Mouse (Mus musculus): ENCODE results near the gene Pex11b. TPM values are rescaled to one million over a fixed set of nuclear protein-coding genes. Genes with fewer than 3 reads are reported as not detected.
"Not testable (repeated sequence)": the region's sequence is repeated elsewhere in the genome, so short reads cannot be mapped to it uniquely, and the experiment has no call there.

Pex11b gene
- polyA plus RNA-seq, 1 experiment from 2014 or later: 56.8 TPM

DNA sequence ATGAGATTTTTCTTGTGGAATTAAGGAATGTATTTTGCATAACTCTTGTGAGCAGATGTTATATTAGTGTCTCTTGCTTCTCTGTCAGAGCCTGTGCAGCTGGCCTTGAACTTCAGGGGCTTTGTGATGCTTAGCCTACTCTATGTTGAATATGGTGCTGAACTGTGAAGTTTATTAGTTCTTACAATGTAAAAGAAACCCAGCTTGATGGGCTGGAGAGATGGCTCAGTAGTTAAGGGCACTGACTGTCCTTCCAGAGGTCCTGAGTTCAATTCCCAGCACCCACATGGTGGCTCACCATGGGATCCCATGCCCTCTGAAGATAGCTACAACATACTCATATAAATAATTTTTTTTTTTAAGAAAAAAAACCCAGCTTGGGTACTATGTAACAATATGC, 3.1 kb upstream of the Pex11b start:
- Histone ChIP-seq H3K27me3 (no peaks in the 10 kb centered on the region), H3K9ac (no peak overlapping the region), H3K9me3 (replicated peaks) (no peaks in the 10 kb centered on the region), H3K36me3 (peaks cover 34% of the 10 kb centered on the region), H3K27ac (no peak overlapping the region), H3K4me1 (peaks cover 43% of the 10 kb centered on the region), H3K4me2 (no peak overlapping the region), H3K4me3 (replicated peaks) (no peak overlapping the region)
- no peak for ATAC-seq (replicated peaks; ENCODE audit: low FRiP score)

DNA sequence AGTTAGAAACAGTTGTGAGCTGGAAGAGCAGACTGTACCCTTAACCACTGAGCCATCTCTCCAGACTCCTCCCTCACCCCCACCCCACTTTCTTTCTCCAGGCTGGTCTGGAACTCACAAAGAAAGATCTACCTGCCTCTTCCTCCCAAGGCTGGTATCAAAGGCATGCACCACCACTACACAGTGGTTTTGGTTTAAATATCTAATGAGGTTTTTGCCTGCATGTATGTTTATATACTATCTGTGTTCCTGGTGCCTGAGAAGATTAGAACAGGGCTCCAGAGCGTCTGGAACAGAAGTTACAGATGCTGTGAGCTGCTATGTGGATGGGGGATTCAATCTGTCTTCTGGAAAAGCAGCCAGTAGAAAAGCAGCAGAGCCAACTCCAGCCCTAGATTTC, 1.2 kb upstream of the Pex11b start:
- no peak for ATAC-seq (replicated peaks; ENCODE audit: low FRiP score)
- Histone ChIP-seq H3K27ac (no peak overlapping the region), H3K4me3 (replicated peaks) (no peak overlapping the region), H3K4me2 (no peak overlapping the region), H3K4me1 (peaks cover 37% of the 10 kb centered on the region), H3K9me3 (replicated peaks) (no peaks in the 10 kb centered on the region), H3K27me3 (no peaks in the 10 kb centered on the region), H3K9ac (no peak overlapping the region; the same call in 1 of the 2 replicates), H3K36me3 (peaks cover 48% of the 10 kb centered on the region)
- WGBS: 69% methylated on average over 1 of the region's 1 CpGs

DNA sequence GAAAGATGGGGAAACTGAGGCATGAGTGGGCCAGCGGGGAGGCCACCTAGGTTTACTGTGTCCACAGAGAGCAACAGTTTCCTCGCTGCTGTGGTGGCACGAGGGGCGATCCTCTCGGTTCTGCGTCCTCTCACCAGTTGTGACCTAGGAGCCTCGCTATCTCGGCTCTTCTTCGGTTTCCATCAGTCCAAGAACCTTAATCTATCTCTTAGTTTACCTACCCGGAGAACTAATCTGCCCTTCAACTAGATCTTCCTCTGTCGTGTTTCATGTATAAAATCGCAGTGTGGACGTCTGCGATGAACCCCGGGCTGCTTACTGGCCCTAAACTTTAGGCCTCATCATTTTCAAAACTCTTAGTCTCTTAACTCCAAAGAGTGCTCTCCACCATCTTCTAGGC, 730 bp downstream of the Pex11b start:
- Histone ChIP-seq H3K27ac (peak overlapping the region; percentile 95), H3K4me2 (peak overlapping the region; percentile 81), H3K9ac (peak overlapping the region; percentile 91), H3K9me3 (replicated peaks) (no peaks in the 10 kb centered on the region), H3K36me3 (peaks cover 63% of the 10 kb centered on the region), H3K27me3 (no peaks in the 10 kb centered on the region), H3K4me3 (replicated peaks) (peak overlapping the region; percentile 93), H3K4me1 (peaks cover 28% of the 10 kb centered on the region)
- WGBS: 11% methylated on average over 15 of the region's 15 CpGs
- no peak for ATAC-seq (replicated peaks; ENCODE audit: low FRiP score)

DNA sequence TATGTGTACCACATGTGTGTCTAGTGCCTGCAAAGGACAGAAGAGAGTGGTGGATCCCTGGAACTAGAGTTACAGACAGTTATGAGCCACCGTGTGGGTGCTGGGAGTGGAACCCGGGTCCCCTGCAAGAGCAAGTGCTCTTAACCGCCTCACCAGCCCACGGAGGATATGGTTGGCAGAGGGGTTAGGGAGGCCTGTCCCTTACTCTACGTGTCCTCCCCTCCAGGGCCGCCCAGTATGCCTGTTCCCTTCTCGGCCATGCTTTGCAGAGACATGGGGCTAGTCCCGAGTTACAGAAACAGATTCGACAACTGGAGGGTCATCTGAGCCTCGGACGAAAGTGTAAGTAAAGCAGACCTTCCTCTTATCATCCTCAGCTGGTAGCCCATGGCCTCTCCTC, 1.3 kb downstream of the Pex11b start:
- peaks cover 23% of the 10 kb centered on the region for H3K4me1 ChIP-seq
- peaks cover 60% of the 10 kb centered on the region for H3K36me3 ChIP-seq
- H3K4me3 ChIP-seq (replicated peaks): peak overlapping the region; percentile 93
- H3K27ac ChIP-seq: peak overlapping the region; percentile 95; the same call in 1 of the 2 replicates
- H3K27me3 ChIP-seq: no peaks in the 10 kb centered on the region
- no peak for ATAC-seq (replicated peaks; ENCODE audit: low FRiP score)
- peak overlapping the region; percentile 91 for H3K9ac ChIP-seq
- WGBS: 76% methylated on average over 11 of the region's 11 CpGs
- H3K9me3 ChIP-seq (replicated peaks): no peaks in the 10 kb centered on the region
- peak overlapping the region; percentile 81 for H3K4me2 ChIP-seq

DNA sequence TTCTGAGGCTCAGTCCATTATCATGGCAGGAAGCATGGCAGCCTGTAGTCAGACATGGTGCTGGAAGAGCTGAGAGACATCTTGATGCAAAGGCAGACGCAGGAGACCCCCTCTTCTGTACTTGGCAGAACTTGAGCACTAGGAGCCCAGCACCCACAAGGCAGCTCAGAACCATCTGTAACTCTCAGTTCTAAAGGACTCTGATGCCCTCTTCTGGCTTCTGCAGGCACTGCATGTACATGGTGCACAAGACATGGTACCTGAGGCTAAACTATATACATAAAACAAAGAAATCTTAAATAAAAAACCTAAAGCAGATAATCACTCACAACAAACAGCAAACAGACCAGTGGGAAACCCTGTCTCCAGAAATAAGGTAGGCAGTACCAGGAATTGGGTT, 4.0 kb downstream of the Pex11b start:
- no peak for ATAC-seq (replicated peaks; ENCODE audit: low FRiP score)
- H3K4me2 ChIP-seq: no peak overlapping the region
- no peak overlapping the region for H3K27ac ChIP-seq
- peaks cover 20% of the 10 kb centered on the region for H3K4me1 ChIP-seq
- H3K27me3 ChIP-seq: no peaks in the 10 kb centered on the region
- no peak overlapping the region for H3K4me3 ChIP-seq (replicated peaks)
- H3K9me3 ChIP-seq (replicated peaks): no peaks in the 10 kb centered on the region
- peaks cover 58% of the 10 kb centered on the region for H3K36me3 ChIP-seq
- WGBS: 76% methylated on average over 1 of the region's 1 CpGs
- no peak overlapping the region for H3K9ac ChIP-seq

DNA sequence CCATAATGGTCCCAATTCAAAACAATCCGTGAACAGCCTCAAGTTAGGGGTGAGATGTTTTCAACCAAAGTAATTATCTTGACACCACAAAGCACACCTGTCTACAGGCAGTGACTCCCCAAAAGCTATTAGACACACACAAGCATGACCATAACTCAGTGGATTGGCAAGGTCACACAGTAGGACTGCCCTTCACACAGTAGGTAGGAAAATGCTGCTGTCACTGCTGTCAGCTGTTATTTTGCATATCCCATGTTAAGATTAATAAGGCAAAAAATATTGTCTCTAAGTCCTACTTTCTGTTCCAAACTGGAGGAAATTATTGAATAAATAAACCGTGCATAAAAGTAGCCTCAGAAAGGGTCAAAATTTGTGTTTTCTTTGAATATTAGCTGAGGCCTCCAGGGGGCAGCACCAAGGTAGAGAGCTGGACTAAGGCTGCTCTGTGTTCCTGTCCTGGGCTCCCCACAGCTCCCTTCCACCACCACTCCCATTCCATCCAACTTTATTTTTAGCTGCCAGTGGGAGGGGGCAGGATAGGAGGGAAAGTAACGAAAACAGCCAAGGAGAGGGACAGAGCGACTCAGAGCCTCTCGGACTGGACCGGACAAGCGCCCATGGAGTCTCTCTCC, 10.0 kb downstream of the Pex11b start, which contains the start of gene Itga10:
Gene Itga10, plus strand, starts transcription at position 567 of the 632 bp plus-strand sequence.
- Histone ChIP-seq H3K27me3 (no peaks in the 10 kb centered on the region), H3K27ac (no peak within 1 kb of the TSS), H3K36me3 (peaks cover 40% of the 10 kb centered on the region), H3K4me3 (replicated peaks) (no peak within 1 kb of the TSS), H3K4me1 (no peaks in the 10 kb centered on the region; the same call in 1 of the 2 replicates), H3K4me2 (no peak within 1 kb of the TSS), H3K9ac (no peak within 1 kb of the TSS), H3K9me3 (replicated peaks) (no peaks in the 10 kb centered on the region)
- WGBS: 64% methylated on average over 7 of the region's 7 CpGs
- peak; percentile 66; the same call in 1 of the 2 replicates for ATAC-seq (replicated peaks; ENCODE audit: low FRiP score)

DNA sequence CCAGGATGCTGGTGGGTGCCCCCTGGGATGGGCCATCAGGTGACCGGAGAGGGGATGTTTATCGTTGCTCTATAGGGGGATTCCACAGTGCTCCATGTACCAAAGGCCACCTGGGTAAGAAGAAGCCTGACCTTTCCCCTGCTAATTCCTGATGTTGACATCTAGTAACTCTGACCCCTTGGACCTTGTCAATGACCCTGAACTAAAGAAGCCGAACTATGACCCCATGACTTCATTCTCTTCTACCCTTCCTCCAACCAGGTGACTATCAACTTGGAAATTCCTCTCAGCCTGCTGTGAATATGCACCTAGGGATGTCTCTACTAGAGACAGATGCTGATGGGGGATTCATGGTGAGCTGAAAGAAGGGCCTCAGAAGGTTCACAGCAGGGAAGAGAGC, 12.2 kb downstream of the Pex11b start:
- ATAC-seq (replicated peaks; ENCODE audit: low FRiP score): no peak
- Histone ChIP-seq H3K4me1 (no peaks in the 10 kb centered on the region; the same call in 1 of the 2 replicates), H3K36me3 (peaks cover 25% of the 10 kb centered on the region), H3K9me3 (replicated peaks) (no peaks in the 10 kb centered on the region), H3K9ac (no peak overlapping the region), H3K4me3 (replicated peaks) (no peak overlapping the region), H3K4me2 (no peak overlapping the region), H3K27me3 (no peaks in the 10 kb centered on the region), H3K27ac (no peak overlapping the region)
- WGBS: 83% methylated on average over 3 of the region's 3 CpGs

DNA sequence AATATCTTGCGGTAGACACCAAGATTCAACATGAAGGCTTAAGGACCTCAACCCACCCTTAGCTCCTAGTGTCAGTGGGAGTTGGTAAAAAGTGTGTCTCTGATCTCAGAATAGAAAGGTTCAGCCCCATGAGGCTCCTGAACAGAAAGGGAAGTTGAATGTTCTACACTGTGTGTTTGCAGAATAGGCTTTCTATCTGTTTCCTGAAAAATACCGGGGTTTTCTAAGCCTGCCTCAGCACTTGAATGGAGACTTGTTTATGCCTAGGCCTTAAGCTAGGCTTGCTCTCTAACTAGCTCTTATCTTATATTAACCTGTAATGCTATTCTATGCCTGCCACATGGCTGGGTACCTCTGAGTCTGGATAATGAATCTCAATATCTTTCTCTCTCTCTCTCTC, 25.7 kb downstream of the Pex11b start:
- Histone ChIP-seq H3K4me2 (no peak overlapping the region), H3K36me3 (no peaks in the 10 kb centered on the region), H3K9me3 (replicated peaks) (no peaks in the 10 kb centered on the region), H3K4me3 (replicated peaks) (no peak overlapping the region), H3K4me1 (peaks cover 16% of the 10 kb centered on the region), H3K9ac (no peak overlapping the region), H3K27ac (no peak overlapping the region), H3K27me3 (no peaks in the 10 kb centered on the region)
- 84% methylated on average over 2 of the region's 2 CpGs for WGBS
- ATAC-seq (replicated peaks; ENCODE audit: low FRiP score): no peak

DNA sequence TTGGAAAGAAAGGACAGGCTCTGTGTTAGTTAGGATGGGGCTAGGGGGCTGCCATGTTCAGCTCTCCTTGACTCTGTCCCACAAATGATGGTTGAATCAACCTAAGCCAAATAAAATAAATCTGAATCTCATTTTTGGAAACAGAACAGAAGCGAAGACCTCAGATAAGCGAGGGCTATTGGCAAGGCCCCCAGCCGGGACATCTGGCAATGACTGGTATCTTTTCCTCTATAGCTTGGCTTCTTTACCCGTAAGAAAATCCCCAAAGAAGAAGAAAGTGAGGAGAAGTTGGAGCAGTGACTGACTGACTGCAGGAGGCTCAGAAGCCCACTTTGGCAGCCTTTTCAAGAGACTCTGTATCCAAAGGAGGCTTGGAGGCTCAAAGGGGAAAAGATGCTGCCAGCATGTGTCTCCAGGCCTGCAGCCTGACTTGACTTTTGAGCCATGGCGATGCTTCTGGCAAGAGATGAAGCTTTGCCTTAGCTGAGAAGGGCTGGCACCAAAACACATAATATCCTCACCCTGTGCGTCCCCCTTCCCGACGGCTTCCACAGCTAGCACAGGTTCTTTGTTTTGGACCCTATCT, 27.6 kb downstream of the Pex11b start:
- peak overlapping the region; percentile 63 for H3K4me2 ChIP-seq
- H3K27ac ChIP-seq: peak overlapping the region; percentile 56
- peak overlapping the region; percentile 29; the same call in 1 of the 2 replicates for H3K4me3 ChIP-seq (replicated peaks)
- no peaks in the 10 kb centered on the region for H3K27me3 ChIP-seq
- WGBS: 43% methylated on average over 8 of the region's 8 CpGs
- no peak for ATAC-seq (replicated peaks; ENCODE audit: low FRiP score)
- no peaks in the 10 kb centered on the region for H3K36me3 ChIP-seq
- no peak overlapping the region for H3K9ac ChIP-seq
- peaks cover 16% of the 10 kb centered on the region for H3K4me1 ChIP-seq
- no peaks in the 10 kb centered on the region for H3K9me3 ChIP-seq (replicated peaks)

DNA sequence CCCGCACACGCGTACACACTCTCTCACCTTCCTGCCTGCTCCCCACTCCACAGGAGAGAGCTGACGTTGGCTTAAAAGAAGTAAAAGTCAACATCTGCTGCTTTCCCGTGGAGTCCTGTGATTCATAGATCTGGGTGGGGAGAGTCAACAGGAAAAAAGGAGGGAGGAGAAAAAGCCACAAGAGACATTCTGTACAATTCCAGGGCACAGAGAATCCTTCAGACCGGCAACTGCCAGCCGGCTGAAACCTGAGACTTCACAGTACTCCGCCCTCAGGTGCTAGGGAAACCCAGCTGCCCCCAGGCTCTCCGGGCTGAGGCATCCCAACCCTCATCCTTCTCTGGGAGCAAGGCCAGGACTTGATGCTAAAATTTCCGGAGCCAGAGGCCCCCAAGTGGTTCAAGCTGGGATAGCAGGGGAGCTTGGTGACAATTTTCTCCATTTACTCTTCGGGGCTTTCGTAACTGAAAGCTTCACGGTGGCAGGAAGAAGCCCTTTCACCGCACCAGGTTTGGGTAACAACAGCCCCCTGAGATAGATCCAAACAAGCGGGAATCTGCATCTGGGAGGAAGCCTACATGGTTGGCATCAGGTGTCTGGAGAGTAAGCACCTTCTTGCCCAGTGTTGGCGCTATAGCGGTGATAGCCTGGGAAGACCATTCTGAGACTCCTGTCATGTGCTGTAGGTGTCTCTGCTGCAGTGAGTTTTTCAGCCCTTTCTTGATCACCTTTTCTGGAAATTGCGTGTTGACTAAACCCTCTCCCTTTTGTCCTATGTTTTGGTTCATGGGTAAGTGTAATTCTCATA, 28.5 kb downstream of the Pex11b start:
- peak overlapping the region; percentile 41; the same call in 1 of the 2 replicates for H3K9ac ChIP-seq
- 6% methylated on average over 18 of the region's 18 CpGs for WGBS
- H3K4me3 ChIP-seq (replicated peaks): peak overlapping the region; percentile 29
- H3K4me1 ChIP-seq: peaks cover 16% of the 10 kb centered on the region
- H3K36me3 ChIP-seq: no peaks in the 10 kb centered on the region
- no peaks in the 10 kb centered on the region for H3K9me3 ChIP-seq (replicated peaks)
- ATAC-seq (replicated peaks; ENCODE audit: low FRiP score): peak; percentile 95
- peak overlapping the region; percentile 63 for H3K4me2 ChIP-seq
- no peaks in the 10 kb centered on the region for H3K27me3 ChIP-seq
- H3K27ac ChIP-seq: peak overlapping the region; percentile 56

DNA sequence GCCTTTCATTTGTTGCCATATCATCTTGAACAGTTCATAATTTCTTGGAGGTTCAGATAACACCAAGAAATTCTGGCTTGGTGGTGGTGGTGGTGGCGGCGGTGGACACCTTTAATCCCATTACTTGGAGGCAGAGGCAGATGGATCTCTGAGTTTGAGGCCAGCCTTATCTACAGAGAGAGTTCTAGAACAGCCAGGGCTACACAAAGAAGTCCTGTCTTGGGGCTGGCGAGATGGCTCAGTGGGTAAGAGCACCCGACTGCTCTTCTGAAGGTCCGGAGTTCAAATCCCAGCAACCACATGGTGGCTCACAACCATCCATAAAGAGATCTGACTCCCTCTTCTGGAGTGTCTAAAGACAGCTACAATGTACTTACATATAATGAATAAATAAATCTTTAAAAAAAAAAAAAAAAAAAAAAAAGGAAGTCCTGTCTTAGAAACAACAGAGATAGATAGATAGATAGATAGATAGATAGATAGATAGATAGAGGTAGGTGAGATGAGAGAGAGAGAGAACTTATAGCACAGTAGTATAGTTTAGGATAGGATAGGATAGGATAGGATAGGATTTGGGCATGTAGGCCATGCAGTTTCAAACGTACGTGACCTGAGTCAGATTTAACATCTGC, 30.7 kb downstream of the Pex11b start:
- not testable (repeated sequence) for H3K9me3 ChIP-seq (replicated peaks); H3K27ac ChIP-seq; H3K4me2 ChIP-seq; H3K9ac ChIP-seq; H3K27me3 ChIP-seq; H3K4me3 ChIP-seq (replicated peaks); ATAC-seq (replicated peaks; ENCODE audit: low FRiP score); H3K36me3 ChIP-seq
- 89% methylated on average over 7 of the region's 7 CpGs for WGBS
- peaks cover 30% of the 10 kb centered on the region for H3K4me1 ChIP-seq

DNA sequence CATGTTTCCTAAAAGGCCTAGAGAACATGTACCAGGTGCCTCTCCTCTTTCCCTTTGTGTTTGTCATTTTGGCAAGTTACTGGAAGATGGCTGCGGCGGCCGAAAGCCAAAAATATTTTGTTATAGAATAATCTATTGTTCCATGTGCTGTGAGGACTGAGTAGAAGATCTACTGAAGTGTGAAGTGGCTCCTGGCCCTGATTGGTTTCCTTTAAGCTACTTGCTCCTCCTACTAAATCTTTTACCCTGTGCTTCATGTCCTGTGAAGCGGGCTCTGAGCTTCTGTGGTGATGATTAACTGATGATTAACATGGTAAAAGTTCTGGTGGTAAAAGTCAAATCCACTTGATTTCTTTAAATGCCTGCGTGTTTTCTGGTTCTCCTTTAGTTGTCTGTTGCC, 31.7 kb downstream of the Pex11b start:
- Histone ChIP-seq H3K27me3 (0 out of 2 replicates have a peak, but pooled peaks cover 9% of the 10 kb centered on the region), H3K9ac (no peak overlapping the region), H3K36me3 (no peaks in the 10 kb centered on the region), H3K27ac (no peak overlapping the region), H3K4me2 (no peak overlapping the region), H3K4me1 (peaks cover 30% of the 10 kb centered on the region), H3K9me3 (replicated peaks) (no peaks in the 10 kb centered on the region), H3K4me3 (replicated peaks) (no peak overlapping the region)
- WGBS: 85% methylated on average over 5 of the region's 5 CpGs
- ATAC-seq (replicated peaks; ENCODE audit: low FRiP score): no peak

Measured in kidney, embryonic 15.5 days (tissue).